Comparison of ENCODE assay signal across 12 mouse cellular contexts in genomic region chr1:39284786-39285185, GRCm38 (mm10).
DNase-seq lines count a peak whose midpoint lies in the region; ATAC-seq lines count a peak whose summit lies in the region.
"Had no signal": no experiment of that assay in that cellular context is flagged by ENCODE, and none has a peak within 500 bp of the region (broad histone marks: within the 10 kb centered on the region; RNA-seq: fewer than 3 reads in every experiment).

No protein-coding gene starts in this region.

- H3K4me1 ChIP-seq in forebrain, embryonic 12.5 days, result peaks cover 3% of the 10 kb centered on the region; the same call in 1 of the 2 replicates
- H3K4me1 ChIP-seq in forebrain, embryonic 16.5 days (replicated peaks; ENCODE audit: control insufficient read depth, insufficient read depth, low read length), result no peaks in the 10 kb centered on the region; the same call in 1 of the 2 replicates

- intact Hi-C loops in gastrocnemius, postnatal 14 days (cut with DNase I; ENCODE audit: low total_unique reads), result no loop called here

- no peaks in the 10 kb centered on the region for H3K27me3 ChIP-seq in forebrain, embryonic 12.5 days
- H3K27me3 ChIP-seq in forebrain, embryonic 16.5 days (replicated peaks; ENCODE audit: control insufficient read depth, insufficient read depth, low read length), result no peaks in the 10 kb centered on the region
- H3K27me3 ChIP-seq: forebrain, embryonic 15.5 days had no signal

- H3K4me3 ChIP-seq in forebrain, embryonic 12.5 days (replicated peaks), result no peak overlapping the region
- no peak overlapping the region for H3K4me3 ChIP-seq in forebrain, embryonic 16.5 days (replicated peaks; ENCODE audit: low read length)
- H3K4me3 ChIP-seq: forebrain, embryonic 15.5 days had no signal

- no peak overlapping the region for H3K4me2 ChIP-seq in forebrain, embryonic 12.5 days
- H3K4me2 ChIP-seq in forebrain, embryonic 16.5 days (ENCODE audit: low read length), result no peak overlapping the region
- H3K4me2 ChIP-seq: forebrain, embryonic 15.5 days had no signal

- no peaks in the 10 kb centered on the region for H3K9me3 ChIP-seq in forebrain, embryonic 12.5 days
- H3K9me3 ChIP-seq in forebrain, embryonic 16.5 days (ENCODE audit: control insufficient read depth, low read length), result no peaks in the 10 kb centered on the region
- H3K9me3 ChIP-seq: forebrain, embryonic 15.5 days; G1E had no signal

- H3K9ac ChIP-seq in forebrain, embryonic 12.5 days, result no peak overlapping the region
- no peak overlapping the region for H3K9ac ChIP-seq in forebrain, embryonic 16.5 days (replicated peaks; ENCODE audit: low read depth, low read length)
- H3K9ac ChIP-seq: forebrain, embryonic 15.5 days had no signal

- DNase-seq in urinary bladder, postnatal 14 days (ENCODE audit: low spot score), result peak; percentile 28
- no peak for DNase-seq in urinary bladder, adult 2 months (ENCODE audit: low spot score)
- peak; percentile 71 for DNase-seq in gastrocnemius, postnatal 14 days
- DNase-seq in liver, result peak; percentile 18
- peak; percentile 47 for DNase-seq in testis, postnatal 10 days (ENCODE audit: low spot score)
- DNase-seq: right cerebral cortex, adult 18-20 months; thymus, postnatal 14 days had no signal

- no peak for ATAC-seq in forebrain, embryonic 12.5 days (ENCODE audit: low FRiP score)
- ATAC-seq in forebrain, embryonic 16.5 days, result no peak
- ATAC-seq in erythroblast, adult 5-6 weeks (replicated peaks; ENCODE audit: low FRiP score, poor library complexity, severe bottlenecking), result no peak
- ATAC-seq: forebrain, embryonic 15.5 days had no signal

- WGBS in forebrain, embryonic 12.5 days, result 92% methylated on average over 16 of the region's 16 CpGs
- WGBS in forebrain, embryonic 16.5 days, result 90% methylated on average over 16 of the region's 16 CpGs

- H3K36me3 ChIP-seq in forebrain, embryonic 12.5 days (replicated peaks), result no peaks in the 10 kb centered on the region
- H3K36me3 ChIP-seq in forebrain, embryonic 16.5 days (ENCODE audit: control insufficient read depth, insufficient read depth), result no peaks in the 10 kb centered on the region
- H3K36me3 ChIP-seq: forebrain, embryonic 15.5 days; G1E had no signal

- H3K27ac ChIP-seq in forebrain, embryonic 12.5 days, result no peak overlapping the region
- H3K27ac ChIP-seq in forebrain, embryonic 16.5 days (ENCODE audit: low read length), result no peak overlapping the region
- H3K27ac ChIP-seq: forebrain, embryonic 15.5 days had no signal
